Mouse (Mus musculus) forebrain, embryonic 15.5 days (tissue): ENCODE measurements around the gene Atp2c1. TPM values are rescaled to one million over a fixed set of nuclear protein-coding genes. Genes with fewer than 3 reads are reported as not detected.

Source experiments
- ATAC-seq: fragments of 200-750 bp; cut with Nextera tagmentation; replicated peaks from 2 replicates; pipeline ENCODE4 v1.8.0; 2017; ENCODE audit warnings: mild to moderate bottlenecking, moderate TSS enrichment, moderate library complexity
- H3K27ac ChIP-seq: fragments of 300-500 bp; sonication (generic); replicated peaks from 2 replicates; pipeline ENCODE4 v1.5.1; 2015; ENCODE audit warnings: mild to moderate bottlenecking, inconsistent platforms
- H3K27me3 ChIP-seq: fragments of 300-500 bp; sonication (generic); 2 replicates; pipeline ENCODE4 v1.6.1; 2015; ENCODE audit warnings: inconsistent platforms
- H3K36me3 ChIP-seq: fragments of 300-500 bp; sonication (generic); 2 replicates; pipeline ENCODE4 v1.6.1; 2015; ENCODE audit warnings: mild to moderate bottlenecking, inconsistent platforms
- H3K4me1 ChIP-seq: fragments of 300-500 bp; sonication (generic); 2 replicates; pipeline ENCODE4 v1.6.1; 2015; ENCODE audit warnings: inconsistent platforms
- H3K4me2 ChIP-seq: fragments of 300-500 bp; sonication (generic); replicated peaks from 2 replicates; pipeline ENCODE4 v1.6.1; 2015; ENCODE audit warnings: mild to moderate bottlenecking, inconsistent platforms
- H3K4me3 ChIP-seq: fragments of 300-500 bp; sonication (generic); 2 replicates; pipeline ENCODE4 v1.5.1; 2015; ENCODE audit warnings: mild to moderate bottlenecking, inconsistent platforms
- H3K9ac ChIP-seq: fragments of 300-500 bp; sonication (generic); replicated peaks from 2 replicates; pipeline ENCODE4 v1.6.1; 2015; ENCODE audit warnings: mild to moderate bottlenecking, inconsistent platforms
- H3K9me3 ChIP-seq: fragments of 300-500 bp; sonication (generic); 2 replicates; pipeline ENCODE4 v1.6.1; 2016; ENCODE audit warnings: inconsistent platforms
- WGBS: fragments of 180-500 bp; shearing (Covaris S2); methylation state at CpG from one replicate; pipeline ENCODE4 v1.1.7; 2015; ENCODE audit warnings: mixed read lengths; 5-methylcytosine and 5-hydroxymethylcytosine counted together
- polyA plus RNA-seq: library from polyadenylated mRNA; unstranded; fragments of >200 nt; fragmentation: Nextera tagmentation; extraction: Ambion mirVana; gene quantifications from 2 replicates; pipeline ENCODE4 v1.2.1, GENCODE M21; 2015

The Atp2c1 gene
- polyA plus RNA-seq, 1 experiment from 2014 or later, result 95.0 TPM

- H3K27ac ChIP-seq, result no peak overlapping the region
- no peaks in the 10 kb centered on the region for H3K27me3 ChIP-seq
- ATAC-seq, result no peak
- 86% methylated on average over 5 of the region's 5 CpGs for WGBS
- H3K4me2 ChIP-seq, result no peak overlapping the region
- H3K4me1 ChIP-seq, result no peaks in the 10 kb centered on the region
- H3K9me3 ChIP-seq, result no peaks in the 10 kb centered on the region
- H3K4me3 ChIP-seq, result no peak overlapping the region
- H3K36me3 ChIP-seq, result no peaks in the 10 kb centered on the region
- no peak overlapping the region for H3K9ac ChIP-seq
These were observed 139.7 kb downstream of the Atp2c1 start for GRCm38 (mm10) chr9:105387403-105387802.

GRCm38 (mm10) chr9:105379533-105380145 lies 147.5 kb downstream of the Atp2c1 start:
- ATAC-seq, result peak; percentile 60; the same call in 1 of the 2 replicates
- no peak overlapping the region for H3K9ac ChIP-seq
- no peak overlapping the region for H3K4me3 ChIP-seq
- no peaks in the 10 kb centered on the region for H3K9me3 ChIP-seq
- H3K36me3 ChIP-seq, result no peaks in the 10 kb centered on the region
- no peaks in the 10 kb centered on the region for H3K27me3 ChIP-seq
- WGBS, result 39% methylated on average over 8 of the region's 8 CpGs
- H3K27ac ChIP-seq, result peak overlapping the region; percentile 34; the same call in 1 of the 2 replicates
- no peak overlapping the region; the same call in 1 of the 2 replicates for H3K4me2 ChIP-seq
- H3K4me1 ChIP-seq, result peaks cover 24% of the 10 kb centered on the region

- Histone ChIP-seq H3K27ac (no peak overlapping the region), H3K27me3 (no peaks in the 10 kb centered on the region), H3K4me2 (no peak overlapping the region), H3K36me3 (no peaks in the 10 kb centered on the region), H3K9me3 (no peaks in the 10 kb centered on the region), H3K4me1 (peaks cover 24% of the 10 kb centered on the region), H3K4me3 (no peak overlapping the region), H3K9ac (no peak overlapping the region)
- ATAC-seq, result no peak
- 64% methylated on average over 3 of the region's 3 CpGs for WGBS
These were observed 149.5 kb downstream of the Atp2c1 start for GRCm38 (mm10) chr9:105377622-105378021.

GRCm38 (mm10) chr9:105376954-105377530 lies 150.1 kb downstream of the Atp2c1 start:
- WGBS, result 81% methylated on average over 7 of the region's 7 CpGs
- Histone ChIP-seq H3K9me3 (no peaks in the 10 kb centered on the region), H3K9ac (no peak overlapping the region)

DNA sequence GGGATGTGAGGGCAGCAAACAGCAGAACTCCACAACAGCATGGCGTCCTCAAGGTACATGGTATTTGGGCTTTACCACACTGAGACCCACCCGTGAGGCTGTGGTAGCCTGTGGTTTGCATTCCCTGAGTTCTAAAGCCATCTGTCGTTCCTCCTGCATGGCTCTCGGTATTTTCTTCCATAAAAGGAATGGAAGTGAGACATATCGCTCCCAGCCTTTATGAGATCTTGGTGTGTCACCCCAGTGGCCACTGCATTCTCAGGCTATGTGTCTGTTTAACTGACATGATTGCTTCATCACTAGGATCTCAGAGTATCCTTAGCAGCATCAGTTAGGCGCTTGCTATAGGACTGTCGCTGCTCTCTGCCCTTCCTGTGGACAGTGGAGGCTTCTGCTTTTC lies 150.7 kb downstream of the Atp2c1 start:
- no peaks in the 10 kb centered on the region for H3K9me3 ChIP-seq
- no peak overlapping the region for H3K27ac ChIP-seq
- H3K27me3 ChIP-seq, result no peaks in the 10 kb centered on the region
- no peak for ATAC-seq
- H3K36me3 ChIP-seq, result no peaks in the 10 kb centered on the region
- WGBS, result 78% methylated on average over 7 of the region's 7 CpGs
- H3K9ac ChIP-seq, result no peak overlapping the region
- H3K4me2 ChIP-seq, result no peak overlapping the region
- no peak overlapping the region for H3K4me3 ChIP-seq
- peaks cover 24% of the 10 kb centered on the region for H3K4me1 ChIP-seq

More at GRCm38 (mm10) chr9:105376954-105377530, 150.1 kb downstream of the Atp2c1 start:
- Histone ChIP-seq H3K36me3 (no peaks in the 10 kb centered on the region), H3K4me2 (no peak overlapping the region), H3K27ac (no peak overlapping the region), H3K27me3 (no peaks in the 10 kb centered on the region), H3K4me3 (no peak overlapping the region), H3K4me1 (peaks cover 24% of the 10 kb centered on the region)
- ATAC-seq, result no peak

DNA sequence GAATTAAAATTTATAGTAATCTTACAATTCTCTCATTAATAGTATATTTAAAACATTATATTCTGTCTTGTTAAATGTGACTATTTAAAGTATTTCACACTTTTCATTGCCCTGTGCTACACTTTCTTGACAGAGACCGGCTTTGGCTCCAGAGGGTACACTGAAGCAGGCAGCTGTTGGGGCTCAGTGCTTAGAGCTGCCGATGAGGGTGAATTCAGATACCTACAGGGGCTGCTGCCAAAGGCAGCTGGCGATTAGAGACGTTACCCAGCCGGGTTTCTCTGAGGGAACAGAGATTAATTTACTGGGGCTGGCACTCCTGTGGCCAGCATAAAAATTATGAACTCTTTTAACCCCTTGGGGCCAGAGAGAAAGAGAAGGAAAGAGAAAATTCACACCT lies 152.8 kb downstream of the Atp2c1 start:
- no peaks in the 10 kb centered on the region for H3K27me3 ChIP-seq
- ATAC-seq, result no peak
- H3K27ac ChIP-seq, result no peak overlapping the region
- 40% methylated on average over 5 of the region's 5 CpGs for WGBS
- H3K9me3 ChIP-seq, result no peaks in the 10 kb centered on the region
- no peak overlapping the region for H3K9ac ChIP-seq
- H3K36me3 ChIP-seq, result no peaks in the 10 kb centered on the region
- no peak overlapping the region for H3K4me2 ChIP-seq
- peaks cover 16% of the 10 kb centered on the region for H3K4me1 ChIP-seq
- no peak overlapping the region for H3K4me3 ChIP-seq

DNA sequence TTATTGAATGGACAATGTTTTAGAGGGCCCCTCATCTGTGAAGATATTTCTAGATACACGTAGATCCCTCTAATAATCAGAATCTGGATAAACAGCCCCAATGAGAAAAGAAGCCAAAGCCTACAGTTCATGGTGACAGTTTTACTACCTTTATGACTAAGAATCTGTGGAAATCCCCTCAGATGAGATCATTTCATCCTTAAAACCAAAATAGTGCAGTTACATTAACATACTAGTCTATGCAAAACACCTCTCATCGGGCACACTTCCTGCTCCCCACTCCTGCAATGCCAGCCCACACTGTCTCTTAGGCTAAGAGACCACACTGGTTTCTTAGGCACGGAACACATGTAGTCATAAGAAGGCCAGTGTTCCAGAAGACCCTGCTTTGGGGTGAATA lies 158.5 kb downstream of the Atp2c1 start:
- Histone ChIP-seq H3K9ac (no peak overlapping the region), H3K27ac (no peak overlapping the region), H3K4me1 (0 out of 2 replicates have a peak, but pooled peaks cover 3% of the 10 kb centered on the region), H3K4me2 (no peak overlapping the region), H3K36me3 (no peaks in the 10 kb centered on the region), H3K27me3 (no peaks in the 10 kb centered on the region), H3K4me3 (no peak overlapping the region), H3K9me3 (no peaks in the 10 kb centered on the region)
- 85% methylated on average over 3 of the region's 3 CpGs for WGBS
- no peak for ATAC-seq

GRCm38 (mm10) chr9:105366199-105366598 lies 160.9 kb downstream of the Atp2c1 start:
- H3K9ac ChIP-seq, result no peak overlapping the region
- no peak overlapping the region for H3K4me2 ChIP-seq
- 89% methylated on average over 4 of the region's 4 CpGs for WGBS
- no peak overlapping the region for H3K4me3 ChIP-seq
- no peaks in the 10 kb centered on the region for H3K36me3 ChIP-seq
- no peak overlapping the region for H3K27ac ChIP-seq
- no peak for ATAC-seq
- H3K4me1 ChIP-seq, result peaks cover 8% of the 10 kb centered on the region; the same call in 1 of the 2 replicates
- H3K27me3 ChIP-seq, result no peaks in the 10 kb centered on the region
- H3K9me3 ChIP-seq, result no peaks in the 10 kb centered on the region

DNA sequence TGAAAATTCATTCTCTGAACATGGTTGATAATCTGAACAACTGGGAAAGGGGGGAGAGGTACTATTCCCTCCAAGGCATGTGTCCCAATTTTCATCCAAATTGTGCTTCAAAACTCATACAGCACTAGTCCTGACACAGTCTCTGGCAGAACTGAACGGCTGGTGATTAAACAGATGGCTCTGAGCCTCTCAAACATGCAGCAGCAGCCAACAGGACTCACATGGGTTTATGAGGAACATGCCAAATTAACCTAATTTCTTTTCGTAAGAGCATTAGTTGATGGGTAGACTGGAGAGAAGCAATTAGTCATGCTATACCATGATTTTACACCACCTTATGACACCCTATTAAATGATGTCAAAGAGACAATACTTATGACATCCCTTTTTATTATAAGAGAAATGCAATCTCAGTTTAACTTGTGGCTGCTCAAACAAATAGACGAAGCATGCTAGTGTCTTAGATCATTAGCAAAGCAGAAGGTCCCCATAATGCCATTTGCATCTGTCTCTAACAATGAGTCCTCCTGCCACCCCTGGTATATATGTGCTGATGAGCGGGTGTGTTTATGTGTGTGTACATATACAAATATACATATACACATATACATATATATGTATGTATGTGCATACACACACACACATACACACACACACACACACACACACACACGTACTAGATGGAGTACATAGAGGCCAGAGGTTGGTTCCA lies 163.4 kb downstream of the Atp2c1 start:
- Histone ChIP-seq H3K27ac (peak overlapping the region; percentile 48; the same call in 1 of the 2 replicates), H3K9ac (no peak overlapping the region), H3K9me3 (no peaks in the 10 kb centered on the region), H3K4me3 (no peak overlapping the region), H3K36me3 (no peaks in the 10 kb centered on the region), H3K4me2 (no peak overlapping the region), H3K4me1 (peaks cover 8% of the 10 kb centered on the region; the same call in 1 of the 2 replicates), H3K27me3 (no peaks in the 10 kb centered on the region)
- 61% methylated on average over 5 of the region's 5 CpGs for WGBS
- ATAC-seq, result peak; percentile 81

GRCm38 (mm10) chr9:105362181-105362580 lies 164.9 kb downstream of the Atp2c1 start:
- H3K9ac ChIP-seq, result no peak overlapping the region

More at GRCm38 (mm10) chr9:105362181-105362580, 164.9 kb downstream of the Atp2c1 start:
- Histone ChIP-seq H3K4me3 (no peak overlapping the region), H3K9me3 (no peaks in the 10 kb centered on the region), H3K27ac (no peak overlapping the region), H3K4me2 (no peak overlapping the region), H3K4me1 (peaks cover 8% of the 10 kb centered on the region; the same call in 1 of the 2 replicates), H3K36me3 (no peaks in the 10 kb centered on the region), H3K27me3 (no peaks in the 10 kb centered on the region)
- no peak for ATAC-seq
- 78% methylated on average over 2 of the region's 2 CpGs for WGBS
